Mouse (Mus musculus): ENCODE results near the gene Col12a1. TPM values are rescaled to one million over a fixed set of nuclear protein-coding genes. Genes with fewer than 3 reads are reported as not detected.

Gene Col12a1
- polyA plus RNA-seq, 1 experiment = 17.7 TPM

DNA sequence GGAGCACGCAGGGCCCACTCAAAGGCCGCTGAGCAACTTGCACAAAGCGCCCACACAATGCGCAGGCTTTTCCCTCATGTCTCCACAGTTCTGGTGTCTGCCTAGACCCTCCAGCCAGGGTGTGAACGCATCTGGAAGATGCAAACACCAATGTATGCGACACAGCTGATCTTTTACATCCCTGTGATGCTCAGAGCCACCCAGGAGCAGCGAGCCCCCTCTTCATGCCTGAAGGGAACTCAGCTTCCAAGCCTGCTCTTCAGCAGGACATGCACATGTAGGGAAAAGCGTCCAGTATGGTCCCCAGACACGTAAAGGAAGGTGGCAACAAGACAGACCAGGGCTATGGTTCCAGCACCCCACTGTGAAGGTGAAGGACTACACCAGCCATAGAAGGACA is 1.5 kb upstream of the Col12a1 start:
- no peak overlapping the region for H3K4me2 ChIP-seq (ENCODE audit: low read depth)
- no peaks in the 10 kb centered on the region for H3K27me3 ChIP-seq (ENCODE audit: control insufficient read depth, insufficient read depth, insufficient read length)
- H3ac ChIP-seq (ENCODE audit: control insufficient read depth, insufficient read length) = no peak overlapping the region
- TF ChIP-seq MAX (IDR thresholded peaks at IDR 0.05; ENCODE audit: low read depth) = no peak
- no peak for TF ChIP-seq TCF12 (IDR thresholded peaks at IDR 0.05; ENCODE audit: insufficient read depth, poor library complexity, severe bottlenecking)
- no peak for TF ChIP-seq POLR2AphosphoS2 (IDR thresholded peaks at IDR 0.05; ENCODE audit: insufficient read length, low read depth)
- TF ChIP-seq USF1 (IDR thresholded peaks at IDR 0.05; ENCODE audit: low read depth) = no peak
- no peak for TF ChIP-seq REST (IDR thresholded peaks at IDR 0.05; ENCODE audit: insufficient read depth, insufficient read length)
- TF ChIP-seq E2F4 (IDR thresholded peaks at IDR 0.05; ENCODE audit: insufficient read depth) = no peak
- TF ChIP-seq POLR2A (IDR thresholded peaks at IDR 0.05; ENCODE audit: insufficient read length, low read depth) = no peak
- TF ChIP-seq SRF (IDR thresholded peaks at IDR 0.05; ENCODE audit: control insufficient read depth, insufficient read length, low read depth) = no peak
- TF ChIP-seq MYOD1 (IDR thresholded peaks at IDR 0.05; ENCODE audit: control insufficient read depth in 1 of 3, insufficient read length in 2 of 3, low read depth in 2 of 3) = no peak
- no peak for TF ChIP-seq TCF3 (IDR thresholded peaks at IDR 0.05; ENCODE audit: insufficient read length, low read depth)
- TF ChIP-seq MYOG (IDR thresholded peaks at IDR 0.05; ENCODE audit: control insufficient read depth in 1 of 3, insufficient read depth in 1 of 3, insufficient read length in 2 of 3, low read depth in 2 of 3) = no peak
- no peak for TF ChIP-seq CEBPB (IDR thresholded peaks at IDR 0.05; ENCODE audit: insufficient read depth, poor library complexity, severe bottlenecking)
- H3K36me3 ChIP-seq (ENCODE audit: control insufficient read depth, insufficient read depth) = no peaks in the 10 kb centered on the region
- no peaks in the 10 kb centered on the region for H3K79me2 ChIP-seq (ENCODE audit: control insufficient read depth, insufficient read depth)
- no peak overlapping the region for H3K4me3 ChIP-seq

DNA sequence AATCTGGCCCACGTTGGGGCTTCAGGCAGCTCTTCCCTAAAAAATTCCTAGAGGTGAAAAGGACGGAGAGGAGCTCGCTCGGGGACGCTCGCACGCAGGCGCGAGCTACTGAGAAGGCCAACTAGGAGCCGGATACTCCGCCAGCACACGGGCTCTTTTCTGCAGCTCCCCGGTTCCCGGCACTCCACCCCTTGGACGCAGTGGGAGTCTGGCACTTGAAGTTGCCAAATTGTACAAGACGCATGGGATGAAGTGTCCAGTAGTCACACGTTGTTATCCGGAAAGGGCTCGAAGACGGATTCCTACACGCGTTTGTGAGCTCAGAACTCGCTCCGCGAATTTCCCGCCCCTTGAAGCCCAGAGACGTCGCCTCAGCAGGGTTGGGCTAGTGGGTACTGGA is 820 bp upstream of the Col12a1 start:
- H3ac ChIP-seq (ENCODE audit: control insufficient read depth, insufficient read length) = no peak overlapping the region
- peak overlapping the region; percentile 35 for H3K4me3 ChIP-seq
- TF ChIP-seq SRF (IDR thresholded peaks at IDR 0.05; ENCODE audit: control insufficient read depth, insufficient read length, low read depth) (no peak), POLR2A (IDR thresholded peaks at IDR 0.05; ENCODE audit: insufficient read length, low read depth) (no peak), E2F4 (IDR thresholded peaks at IDR 0.05; ENCODE audit: insufficient read depth) (no peak), POLR2AphosphoS2 (IDR thresholded peaks at IDR 0.05; ENCODE audit: insufficient read length, low read depth) (no peak), REST (IDR thresholded peaks at IDR 0.05; ENCODE audit: insufficient read depth, insufficient read length) (no peak), MAX (IDR thresholded peaks at IDR 0.05; ENCODE audit: low read depth) (no peak), MYOD1 (IDR thresholded peaks at IDR 0.05; ENCODE audit: control insufficient read depth in 1 of 3, insufficient read length in 2 of 3, low read depth in 2 of 3) (no peak), TCF3 (IDR thresholded peaks at IDR 0.05; ENCODE audit: insufficient read length, low read depth) (no peak), MYOG (IDR thresholded peaks at IDR 0.05; ENCODE audit: control insufficient read depth in 1 of 3, insufficient read depth in 1 of 3, insufficient read length in 2 of 3, low read depth in 2 of 3) (no peak), TCF12 (IDR thresholded peaks at IDR 0.05; ENCODE audit: insufficient read depth, poor library complexity, severe bottlenecking) (no peak), USF1 (IDR thresholded peaks at IDR 0.05; ENCODE audit: low read depth) (no peak), CEBPB (IDR thresholded peaks at IDR 0.05; ENCODE audit: insufficient read depth, poor library complexity, severe bottlenecking) (no peak)

DNA sequence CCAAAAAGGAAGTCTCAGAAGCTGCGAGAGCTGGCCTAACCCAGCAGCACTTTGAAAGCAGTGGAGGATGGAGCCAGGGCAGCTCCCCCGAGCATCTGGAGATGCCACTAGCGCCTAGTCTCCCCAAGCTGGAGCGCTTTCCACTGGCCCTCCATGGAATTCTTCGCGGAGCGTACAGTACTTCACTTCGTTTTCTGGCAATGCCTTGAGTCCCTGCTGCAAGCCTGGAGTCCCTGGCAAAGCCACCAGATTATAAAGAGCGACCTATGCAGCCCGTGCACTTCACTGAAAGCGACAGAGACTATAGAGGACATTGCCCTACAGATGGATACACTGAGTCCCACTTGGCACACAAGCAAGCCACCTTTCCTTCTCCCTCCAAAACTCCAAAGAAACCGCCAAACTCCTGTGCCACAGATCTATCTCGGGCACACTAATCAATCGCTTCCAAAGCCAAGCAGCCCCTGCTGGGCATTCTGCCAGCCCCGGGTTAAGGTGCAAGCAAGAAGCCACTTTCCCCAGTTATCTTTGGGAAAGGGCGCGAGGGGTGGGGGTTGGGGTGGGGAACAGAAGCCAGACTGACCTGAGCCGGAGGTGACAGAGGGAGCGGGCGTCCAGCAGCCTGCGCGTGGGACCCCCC is 675 bp downstream of the Col12a1 start:
- H3K4me2 ChIP-seq (ENCODE audit: low read depth) = peak overlapping the region; percentile 71
- no peak for TF ChIP-seq CEBPB (IDR thresholded peaks at IDR 0.05; ENCODE audit: insufficient read depth, poor library complexity, severe bottlenecking)
- no peak for TF ChIP-seq E2F4 (IDR thresholded peaks at IDR 0.05; ENCODE audit: insufficient read depth)
- TF ChIP-seq POLR2AphosphoS2 (IDR thresholded peaks at IDR 0.05; ENCODE audit: insufficient read length, low read depth) = no peak
- TF ChIP-seq TCF12 (IDR thresholded peaks at IDR 0.05; ENCODE audit: insufficient read depth, poor library complexity, severe bottlenecking) = no peak
- no peak for TF ChIP-seq MAX (IDR thresholded peaks at IDR 0.05; ENCODE audit: low read depth)
- TF ChIP-seq REST (IDR thresholded peaks at IDR 0.05; ENCODE audit: insufficient read depth, insufficient read length) = no peak
- no peak for TF ChIP-seq MYOD1 (IDR thresholded peaks at IDR 0.05; ENCODE audit: control insufficient read depth in 1 of 3, insufficient read length in 2 of 3, low read depth in 2 of 3)
- no peak for TF ChIP-seq POLR2A (IDR thresholded peaks at IDR 0.05; ENCODE audit: insufficient read length, low read depth)
- no peak for TF ChIP-seq SRF (IDR thresholded peaks at IDR 0.05; ENCODE audit: control insufficient read depth, insufficient read length, low read depth)
- TF ChIP-seq TCF3 (IDR thresholded peaks at IDR 0.05; ENCODE audit: insufficient read length, low read depth) = no peak
- TF ChIP-seq USF1 (IDR thresholded peaks at IDR 0.05; ENCODE audit: low read depth) = no peak
- no peak for TF ChIP-seq MYOG (IDR thresholded peaks at IDR 0.05; ENCODE audit: control insufficient read depth in 1 of 3, insufficient read depth in 1 of 3, insufficient read length in 2 of 3, low read depth in 2 of 3)

More for the DNA sequence above, 820 bp upstream of the Col12a1 start:
- no peaks in the 10 kb centered on the region for H3K79me2 ChIP-seq (ENCODE audit: control insufficient read depth, insufficient read depth)
- H3K27me3 ChIP-seq (ENCODE audit: control insufficient read depth, insufficient read depth, insufficient read length) = no peaks in the 10 kb centered on the region
- H3K4me2 ChIP-seq (ENCODE audit: low read depth) = no peak overlapping the region
- no peaks in the 10 kb centered on the region for H3K36me3 ChIP-seq (ENCODE audit: control insufficient read depth, insufficient read depth)

DNA sequence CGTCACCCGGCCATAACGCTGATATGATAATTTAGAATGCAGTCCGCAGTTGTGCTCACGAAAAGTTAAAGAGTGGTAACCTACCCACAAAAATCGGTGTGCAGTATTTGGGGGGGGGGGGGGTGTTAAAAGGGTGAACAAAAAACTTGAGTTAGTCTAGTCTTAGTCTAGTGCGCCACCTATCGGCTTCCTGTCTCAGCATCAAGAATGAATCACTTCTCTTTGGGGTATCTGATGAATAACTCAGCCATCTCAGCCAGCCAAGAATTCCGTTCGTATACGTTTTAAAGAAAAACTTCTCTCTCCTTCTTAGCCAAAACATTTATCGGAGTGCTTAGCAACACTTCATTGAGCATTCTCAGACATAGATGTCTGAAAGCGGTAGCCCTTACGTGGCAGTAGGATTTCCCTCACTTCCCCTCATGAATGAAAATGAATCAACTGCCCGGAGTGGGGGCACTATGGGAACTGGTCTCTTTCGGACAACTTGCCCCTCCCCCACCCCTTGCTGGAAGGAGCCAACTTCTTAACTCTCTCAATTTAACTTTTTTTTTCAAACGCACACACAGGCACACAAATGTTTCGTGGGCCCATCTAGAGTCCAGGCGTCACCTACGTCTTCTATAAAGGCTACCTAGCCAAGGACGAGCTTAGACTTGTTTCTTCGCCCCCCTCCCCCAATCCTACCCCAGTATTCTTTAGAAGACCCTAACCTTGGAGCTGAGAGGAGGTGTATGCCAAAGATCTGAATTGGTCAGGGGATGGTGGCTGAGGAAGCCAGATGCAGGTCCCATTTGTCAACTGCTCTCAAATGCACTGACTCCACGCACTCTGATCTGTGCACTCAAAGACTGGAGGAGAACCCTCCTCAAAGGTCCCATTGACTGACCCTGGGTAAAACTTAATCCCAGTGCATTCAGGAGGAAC is 1.5 kb downstream of the Col12a1 start:
- Histone ChIP-seq H3K4me2 (ENCODE audit: low read depth) (peak overlapping the region; percentile 71), H3K36me3 (ENCODE audit: control insufficient read depth, insufficient read depth) (no peaks in the 10 kb centered on the region), H3K27me3 (ENCODE audit: control insufficient read depth, insufficient read depth, insufficient read length) (no peaks in the 10 kb centered on the region), H3K79me2 (ENCODE audit: control insufficient read depth, insufficient read depth) (no peaks in the 10 kb centered on the region), H3ac (ENCODE audit: control insufficient read depth, insufficient read length) (no peak overlapping the region), H3K4me3 (peak overlapping the region; percentile 35)
- TF ChIP-seq TCF3 (IDR thresholded peaks at IDR 0.05; ENCODE audit: insufficient read length, low read depth) (no peak), MAX (IDR thresholded peaks at IDR 0.05; ENCODE audit: low read depth) (no peak), SRF (IDR thresholded peaks at IDR 0.05; ENCODE audit: control insufficient read depth, insufficient read length, low read depth) (no peak), TCF12 (IDR thresholded peaks at IDR 0.05; ENCODE audit: insufficient read depth, poor library complexity, severe bottlenecking) (no peak), E2F4 (IDR thresholded peaks at IDR 0.05; ENCODE audit: insufficient read depth) (no peak), POLR2AphosphoS2 (IDR thresholded peaks at IDR 0.05; ENCODE audit: insufficient read length, low read depth) (no peak)

More for the DNA sequence above, 675 bp downstream of the Col12a1 start:
- no peaks in the 10 kb centered on the region for H3K27me3 ChIP-seq (ENCODE audit: control insufficient read depth, insufficient read depth, insufficient read length)
- H3K36me3 ChIP-seq (ENCODE audit: control insufficient read depth, insufficient read depth) = no peaks in the 10 kb centered on the region
- peak overlapping the region; percentile 35 for H3K4me3 ChIP-seq
- H3ac ChIP-seq (ENCODE audit: control insufficient read depth, insufficient read length) = no peak overlapping the region
- H3K79me2 ChIP-seq (ENCODE audit: control insufficient read depth, insufficient read depth) = no peaks in the 10 kb centered on the region
